25 mouse cellular contexts compared by ENCODE assay signal in genomic region chr2:146500067-146500466, GRCm38 (mm10).
"Had no signal": no experiment of that assay in that cellular context is flagged by ENCODE, and none has a peak within 500 bp of the region (broad histone marks: within the 10 kb centered on the region; RNA-seq: fewer than 3 reads in every experiment).

No protein-coding gene starts in this region.

- ATAC-seq: forebrain, embryonic 16.5 days; hindbrain, postnatal 0 days; intestine, embryonic 16.5 days had no signal

- H3K4me2 ChIP-seq: heart, embryonic 12.5 days; hindbrain, embryonic 13.5 days; hindbrain, embryonic 15.5 days; kidney, embryonic 15.5 days; limb, embryonic 13.5 days had no signal

- H3K4me3 ChIP-seq: gastrocnemius, adult 2 months; heart, embryonic 10.5 days; heart, embryonic 12.5 days; hindbrain, embryonic 10.5 days; hindbrain, embryonic 13.5 days; hindbrain, embryonic 15.5 days; kidney, embryonic 15.5 days; limb, embryonic 13.5 days had no signal

- H3K36me3 ChIP-seq: heart, embryonic 12.5 days; hindbrain, embryonic 13.5 days; hindbrain, embryonic 15.5 days; kidney, embryonic 15.5 days; limb, embryonic 13.5 days had no signal

- DNase-seq: gastrocnemius, adult 2 months; gastrocnemius, postnatal 10 days; gastrocnemius, postnatal 25 days; heart, adult 18-20 months; heart, postnatal 10 days; heart, postnatal 4 days; kidney, adult 11 months; kidney, adult 2 months; kidney, adult 9 months; kidney, postnatal 14 days; kidney, postnatal 36 days; layer of hippocampus, adult 9-11 months; layer of hippocampus, postnatal 36 days; left cerebral cortex, postnatal 4 days had no signal

- H3K27me3 ChIP-seq: heart, embryonic 12.5 days; hindbrain, embryonic 13.5 days; hindbrain, embryonic 15.5 days; kidney, embryonic 15.5 days; limb, embryonic 13.5 days had no signal

- H3K9ac ChIP-seq: heart, embryonic 12.5 days; hindbrain, embryonic 13.5 days; hindbrain, embryonic 15.5 days; kidney, embryonic 15.5 days; limb, embryonic 13.5 days had no signal

- H3K9me3 ChIP-seq: heart, embryonic 10.5 days; heart, embryonic 12.5 days; hindbrain, embryonic 10.5 days; hindbrain, embryonic 13.5 days; hindbrain, embryonic 15.5 days; kidney, embryonic 15.5 days; limb, embryonic 13.5 days had no signal

- H3K27ac ChIP-seq: gastrocnemius, adult 2 months; heart, embryonic 10.5 days; hindbrain, embryonic 10.5 days; hindbrain, embryonic 13.5 days; hindbrain, embryonic 15.5 days; hindbrain, postnatal 0 days; kidney, embryonic 15.5 days; kidney, postnatal 0 days; limb, embryonic 13.5 days had no signal
